In genomic region chr17:67006740-67007385, GRCm38 (mm10) we compare ENCODE assay signal across 10 mouse cellular contexts.
DNase-seq lines count a peak whose midpoint lies in the region; ATAC-seq and TF ChIP-seq lines count a peak whose summit lies in the region.
"Had no signal": no experiment of that assay in that cellular context is flagged by ENCODE, and none has a peak within 500 bp of the region (broad histone marks: within the 10 kb centered on the region; RNA-seq: fewer than 3 reads in every experiment).

No protein-coding gene starts in this region.

- TF ChIP-seq CTCF in heart, postnatal 0 days (IDR thresholded peaks at IDR 0.05; ENCODE audit: low read depth), result no peak
- no peak for TF ChIP-seq CTCF in intestine, postnatal 0 days (IDR thresholded peaks at IDR 0.05; ENCODE audit: low read depth)

- TF ChIP-seq EP300 in heart, postnatal 0 days (IDR thresholded peaks at IDR 0.05; ENCODE audit: low read depth), result no peak

- no peaks in the 10 kb centered on the region for H3K9me3 ChIP-seq in forebrain, embryonic 15.5 days
- 0 out of 2 replicates have a peak, but pooled peaks cover 5% of the 10 kb centered on the region for H3K9me3 ChIP-seq in heart, postnatal 0 days (replicated peaks; ENCODE audit: control insufficient read depth, low read length)
- no peaks in the 10 kb centered on the region for H3K9me3 ChIP-seq in intestine, postnatal 0 days (ENCODE audit: control insufficient read depth)

- H3K27ac ChIP-seq in forebrain, embryonic 15.5 days (replicated peaks), result peak overlapping the region; percentile 58
- H3K27ac ChIP-seq in heart, postnatal 0 days (ENCODE audit: low read depth), result peak overlapping the region; percentile 66
- no peak overlapping the region for H3K27ac ChIP-seq in intestine, postnatal 0 days (ENCODE audit: low read depth, low read length)

- H3K36me3 ChIP-seq in forebrain, embryonic 15.5 days, result no peaks in the 10 kb centered on the region
- no peaks in the 10 kb centered on the region for H3K36me3 ChIP-seq in heart, postnatal 0 days (replicated peaks; ENCODE audit: control insufficient read depth, insufficient read depth, low read length)
- H3K36me3 ChIP-seq in intestine, postnatal 0 days (ENCODE audit: control insufficient read depth, insufficient read depth), result no peaks in the 10 kb centered on the region

- no peak overlapping the region for H3K4me3 ChIP-seq in forebrain, embryonic 15.5 days
- no peak overlapping the region for H3K4me3 ChIP-seq in heart, postnatal 0 days (ENCODE audit: low read depth, low read length)
- no peak overlapping the region for H3K4me3 ChIP-seq in intestine, postnatal 0 days (ENCODE audit: low read depth, low read length)
- H3K4me3 ChIP-seq: erythroblast, embryonic 14.5 days had no signal

- H3K4me1 ChIP-seq in forebrain, embryonic 15.5 days, result peaks cover 10% of the 10 kb centered on the region; the same call in 1 of the 2 replicates
- no peaks in the 10 kb centered on the region for H3K4me1 ChIP-seq in heart, postnatal 0 days (ENCODE audit: control insufficient read depth, insufficient read depth)
- H3K4me1 ChIP-seq in intestine, postnatal 0 days (replicated peaks; ENCODE audit: control insufficient read depth, insufficient read depth, low read length), result no peaks in the 10 kb centered on the region

- no peak overlapping the region for H3K4me2 ChIP-seq in forebrain, embryonic 15.5 days (replicated peaks)
- H3K4me2 ChIP-seq in heart, postnatal 0 days (ENCODE audit: low read depth, low read length), result no peak overlapping the region
- H3K4me2 ChIP-seq in intestine, postnatal 0 days (replicated peaks; ENCODE audit: low read depth), result no peak overlapping the region

- peak; percentile 5 to 14 for DNase-seq in spleen, adult 18-20 months
- no peak for DNase-seq in spleen, postnatal 14 days (ENCODE audit: low spot score in 2 of 2)
- DNase-seq in heart, postnatal 0 days (ENCODE audit: low spot score), result peak; percentile 75
- peak; percentile 85 to 92 for DNase-seq in layer of hippocampus, adult 18-20 months (ENCODE audit: low spot score in 2 of 2)
- DNase-seq in lung, postnatal 14 days, result peak; percentile 81
- peak; percentile 78 to 87 for DNase-seq in right cerebral cortex, postnatal 36 days (ENCODE audit: low spot score in 2 of 2)

- ATAC-seq in forebrain, embryonic 15.5 days (replicated peaks), result peak; percentile 83
- ATAC-seq in heart, postnatal 0 days (ENCODE audit: insufficient read depth, low read depth), result peak; percentile 86
- ATAC-seq in intestine, postnatal 0 days, result no peak

- H3K27me3 ChIP-seq in forebrain, embryonic 15.5 days, result no peaks in the 10 kb centered on the region
- no peaks in the 10 kb centered on the region for H3K27me3 ChIP-seq in heart, postnatal 0 days (ENCODE audit: control insufficient read depth, insufficient read depth, low read length)
- no peaks in the 10 kb centered on the region for H3K27me3 ChIP-seq in intestine, postnatal 0 days (replicated peaks; ENCODE audit: control insufficient read depth, insufficient read depth, low read length)
- H3K27me3 ChIP-seq: CH12.LX had no signal

- 31% methylated on average over 14 of the region's 14 CpGs for WGBS in forebrain, embryonic 15.5 days
- WGBS in heart, postnatal 0 days, result 60% methylated on average over 14 of the region's 14 CpGs
- WGBS in intestine, postnatal 0 days, result 69% methylated on average over 14 of the region's 14 CpGs

- no peak overlapping the region for H3K9ac ChIP-seq in forebrain, embryonic 15.5 days (replicated peaks)
- no peak overlapping the region for H3K9ac ChIP-seq in heart, postnatal 0 days (replicated peaks; ENCODE audit: low read depth, low read length)
- no peak overlapping the region for H3K9ac ChIP-seq in intestine, postnatal 0 days (ENCODE audit: low read depth, low read length)

Comparison
In these comparisons a context has a peak if more than half of its experiments do, and no peak if none do; other contexts are left out.
1. DNase-seq: peak in spleen, adult 18-20 months (2 of 2), heart, postnatal 0 days (single experiment), layer of hippocampus, adult 18-20 months (2 of 2), lung, postnatal 14 days (single experiment) and right cerebral cortex, postnatal 36 days (2 of 2); none in spleen, postnatal 14 days (0 of 2).